Mouse (Mus musculus) heart, embryonic 15.5 days (tissue): ENCODE measurements around the gene Gtf2e1. TPM values are rescaled to one million over a fixed set of nuclear protein-coding genes. Genes with fewer than 3 reads are reported as not detected.

Experiments
- ATAC-seq: fragments of 200-750 bp; cut with Nextera tagmentation; replicated peaks from 2 replicates; pipeline ENCODE4 v1.8.0; 2017; ENCODE audit warnings: low read depth, moderate TSS enrichment; ENCODE audit not compliant: insufficient number of reproducible peaks, insufficient read depth, low FRiP score
- H3K27ac ChIP-seq: fragments of 300-500 bp; sonication (generic); 2 replicates; pipeline ENCODE4 v1.5.1; 2015; ENCODE audit warnings: mild to moderate bottlenecking, inconsistent platforms
- H3K27me3 ChIP-seq: fragments of 300-500 bp; sonication (generic); 2 replicates; pipeline ENCODE4 v1.6.1; 2015; ENCODE audit warnings: inconsistent platforms
- H3K36me3 ChIP-seq: fragments of 300-500 bp; sonication (generic); 2 replicates; pipeline ENCODE4 v1.6.1; 2015; ENCODE audit warnings: mild to moderate bottlenecking, inconsistent platforms
- H3K4me1 ChIP-seq: fragments of 300-500 bp; sonication (generic); replicated peaks from 2 replicates; pipeline ENCODE4 v1.6.1; 2015; ENCODE audit warnings: inconsistent platforms
- H3K4me2 ChIP-seq: fragments of 300-500 bp; sonication (generic); 2 replicates; pipeline ENCODE4 v1.6.1; 2015; ENCODE audit warnings: inconsistent platforms, mild to moderate bottlenecking, moderate library complexity
- H3K4me3 ChIP-seq: fragments of 300-500 bp; sonication (generic); 2 replicates; pipeline ENCODE4 v1.5.1; 2015; ENCODE audit warnings: mild to moderate bottlenecking, inconsistent platforms
- H3K9ac ChIP-seq: fragments of 300-500 bp; sonication (generic); 2 replicates; pipeline ENCODE4 v1.6.1; 2015; ENCODE audit warnings: mild to moderate bottlenecking, inconsistent platforms
- H3K9me3 ChIP-seq: fragments of 300-500 bp; sonication (generic); replicated peaks from 2 replicates; pipeline ENCODE4 v1.6.1; 2016; ENCODE audit warnings: inconsistent platforms
- WGBS: fragments of 180-500 bp; shearing (Covaris S2); methylation state at CpG from one replicate; pipeline ENCODE4 v1.1.7; 2015; ENCODE audit warnings: mixed read lengths; 5-methylcytosine and 5-hydroxymethylcytosine counted together
- polyA plus RNA-seq: library from polyadenylated mRNA; unstranded; fragments of >200 nt; fragmentation: Nextera tagmentation; extraction: Ambion mirVana; gene quantifications from 2 replicates; pipeline ENCODE4 v1.2.1, GENCODE M21; 2015

Gtf2e1 gene
- 17.8 and 18.9 TPM in 2 replicates for polyA plus RNA-seq

- Histone ChIP-seq H3K9me3 (no peaks in the 10 kb centered on the region), H3K4me2 (peak within 1 kb of the TSS; percentile 83), H3K27ac (peak within 1 kb of the TSS; percentile 94), H3K36me3 (peaks cover 17% of the 10 kb centered on the region), H3K27me3 (no peaks in the 10 kb centered on the region), H3K4me3 (peak within 1 kb of the TSS; percentile 96), H3K4me1 (peaks cover 20% of the 10 kb centered on the region), H3K9ac (peak within 1 kb of the TSS; percentile 88)
- peak; percentile 99 for ATAC-seq
- WGBS, result 2% methylated on average over 41 of the region's 41 CpGs
Observed at GRCm38 (mm10) chr16:37539611-37540580, at the start of gene Gtf2e1, which contains the start of gene Rabl3. Gene Gtf2e1 (minus strand): TSS chr16:37539789. Gene Rabl3 (plus strand): TSS chr16:37539885.

DNA sequence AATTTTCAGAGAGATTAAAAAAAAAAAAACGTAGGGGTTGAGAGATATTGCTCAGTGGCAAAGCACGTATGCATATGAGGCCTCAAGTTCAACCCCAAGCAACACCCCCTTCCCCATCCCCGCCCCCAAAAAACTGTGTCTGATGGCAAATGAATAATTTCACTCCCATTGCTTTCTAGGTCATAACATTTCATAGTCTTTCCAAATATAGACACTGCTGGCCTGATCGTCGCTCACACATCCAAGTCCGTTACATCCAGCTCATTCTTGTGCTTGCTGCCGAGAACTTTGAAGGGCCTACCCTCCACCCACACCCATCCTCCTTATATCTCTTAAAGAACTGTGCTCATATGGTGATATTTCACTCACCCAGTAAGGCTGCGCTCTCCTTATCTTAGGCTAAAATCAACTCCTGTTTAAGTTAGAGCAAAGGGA lies 45.6 kb upstream of the Gtf2e1 start:
- Histone ChIP-seq H3K4me1 (peaks cover 15% of the 10 kb centered on the region), H3K4me3 (no peak overlapping the region), H3K9me3 (no peaks in the 10 kb centered on the region), H3K4me2 (peak overlapping the region; percentile 72; the same call in 1 of the 2 replicates), H3K9ac (no peak overlapping the region), H3K27me3 (no peaks in the 10 kb centered on the region), H3K27ac (no peak overlapping the region), H3K36me3 (no peaks in the 10 kb centered on the region)
- 62% methylated on average over 8 of the region's 8 CpGs for WGBS
- ATAC-seq, result no peak

DNA sequence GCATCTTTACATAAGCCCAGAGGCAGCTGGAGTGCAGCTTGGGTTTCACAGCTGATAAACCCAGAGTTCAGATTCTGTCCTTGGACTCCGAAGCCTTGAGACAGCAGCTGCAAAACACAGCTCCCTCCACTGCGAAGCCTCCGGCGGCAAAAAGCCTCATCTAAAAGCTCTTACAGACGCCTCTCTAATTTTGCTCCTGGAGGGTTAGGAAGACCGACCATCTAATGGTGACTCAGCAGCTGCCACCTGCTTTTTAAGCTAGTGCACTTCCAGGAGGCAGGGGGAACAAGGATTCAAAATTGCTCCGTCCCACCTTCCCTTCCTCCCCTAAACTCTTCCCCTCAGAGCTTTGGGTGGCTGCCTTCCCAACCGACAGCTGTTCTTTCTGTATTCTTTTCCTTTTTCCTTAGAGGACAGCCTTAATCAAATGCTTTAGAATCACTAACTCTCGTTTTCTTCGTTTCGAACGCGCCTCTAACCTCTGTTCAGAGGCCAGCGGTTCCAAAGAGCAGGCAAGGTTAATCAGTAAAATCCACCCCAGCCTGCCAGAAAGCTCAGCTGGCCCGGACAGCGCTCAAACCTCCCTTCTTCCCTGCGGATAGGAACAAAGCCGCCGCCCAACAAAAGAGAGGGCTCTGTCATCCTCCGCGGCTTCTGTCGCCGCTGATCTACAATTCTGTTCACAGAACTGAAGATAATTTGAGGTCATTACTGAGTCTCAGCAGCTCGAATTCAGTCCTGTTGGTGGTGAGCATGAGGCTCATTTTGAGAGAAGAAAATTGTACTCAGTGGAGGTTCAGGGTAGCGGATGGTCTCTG lies 44.8 kb upstream of the Gtf2e1 start:
- peak overlapping the region; percentile 72 for H3K4me2 ChIP-seq
- H3K9me3 ChIP-seq, result no peaks in the 10 kb centered on the region
- peak overlapping the region; percentile 37; the same call in 1 of the 2 replicates for H3K27ac ChIP-seq
- peak overlapping the region; percentile 45 for H3K4me3 ChIP-seq
- ATAC-seq, result 0 out of 2 replicates have a peak, but pooled peaks have one; percentile 43
- H3K27me3 ChIP-seq, result no peaks in the 10 kb centered on the region
- peaks cover 15% of the 10 kb centered on the region for H3K4me1 ChIP-seq
- WGBS, result 5% methylated on average over 25 of the region's 25 CpGs
- peak overlapping the region; percentile 44 for H3K9ac ChIP-seq
- no peaks in the 10 kb centered on the region for H3K36me3 ChIP-seq

- Histone ChIP-seq H3K27me3 (no peaks in the 10 kb centered on the region), H3K4me3 (peak overlapping the region; percentile 45), H3K4me1 (peaks cover 15% of the 10 kb centered on the region), H3K27ac (no peak overlapping the region), H3K9ac (no peak overlapping the region), H3K9me3 (no peaks in the 10 kb centered on the region), H3K4me2 (peak overlapping the region; percentile 72), H3K36me3 (no peaks in the 10 kb centered on the region)
- WGBS, result 48% methylated on average over 6 of the region's 6 CpGs
- no peak for ATAC-seq
Observed at GRCm38 (mm10) chr16:37583801-37584200, 44.2 kb upstream of the Gtf2e1 start.

DNA sequence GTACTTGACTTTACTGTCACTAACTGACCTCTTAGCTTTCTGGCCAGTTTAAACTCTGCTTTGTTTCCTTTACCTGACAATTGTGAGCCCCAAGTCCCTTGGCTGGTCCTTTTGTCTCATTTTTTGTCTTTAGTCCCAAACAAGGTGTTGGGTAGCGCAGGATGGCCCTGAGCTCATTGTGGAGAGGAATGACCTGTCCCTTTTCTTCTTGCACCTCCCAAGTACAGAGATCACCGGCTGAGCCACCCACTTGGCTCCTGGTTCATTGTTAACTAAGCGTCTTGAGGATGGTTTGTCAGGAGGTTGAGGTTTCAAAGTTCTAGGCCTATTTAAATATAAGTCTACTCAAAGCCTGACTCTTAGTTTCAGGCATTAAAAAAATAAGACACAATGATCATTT lies 43.7 kb upstream of the Gtf2e1 start:
- no peak overlapping the region for H3K4me2 ChIP-seq
- ATAC-seq, result no peak

DNA sequence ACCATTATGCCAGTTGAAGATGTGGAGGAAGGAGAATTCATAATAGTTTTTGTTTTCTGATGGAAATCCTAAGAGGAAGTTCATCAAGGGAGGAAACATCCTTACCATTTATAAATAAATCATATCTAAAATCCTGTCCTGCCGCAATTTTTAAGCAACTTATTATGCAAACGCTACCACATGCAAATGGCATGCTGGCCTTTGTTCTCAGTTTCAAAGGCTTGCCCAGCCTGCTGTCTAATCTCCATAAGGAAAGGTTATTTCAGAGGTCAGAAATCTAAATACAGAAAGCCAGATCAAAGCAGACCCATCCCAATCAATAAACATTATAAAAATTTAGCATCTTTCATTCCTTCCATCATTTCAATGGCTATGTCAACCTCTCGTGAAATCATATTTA lies 42.3 kb upstream of the Gtf2e1 start:
- 88% methylated on average over 3 of the region's 3 CpGs for WGBS
- H3K27ac ChIP-seq, result no peak overlapping the region
- no peak for ATAC-seq
- H3K27me3 ChIP-seq, result no peaks in the 10 kb centered on the region
- no peak overlapping the region for H3K9ac ChIP-seq
- H3K4me1 ChIP-seq, result peaks cover 15% of the 10 kb centered on the region
- H3K36me3 ChIP-seq, result no peaks in the 10 kb centered on the region
- no peak overlapping the region for H3K4me2 ChIP-seq
- no peak overlapping the region for H3K4me3 ChIP-seq
- no peaks in the 10 kb centered on the region for H3K9me3 ChIP-seq

More for the DNA sequence above, 43.7 kb upstream of the Gtf2e1 start:
- Histone ChIP-seq H3K36me3 (no peaks in the 10 kb centered on the region), H3K27ac (no peak overlapping the region), H3K4me1 (peaks cover 15% of the 10 kb centered on the region), H3K9me3 (no peaks in the 10 kb centered on the region), H3K9ac (no peak overlapping the region), H3K4me3 (no peak overlapping the region), H3K27me3 (no peaks in the 10 kb centered on the region)
- 87% methylated on average over 3 of the region's 3 CpGs for WGBS

DNA sequence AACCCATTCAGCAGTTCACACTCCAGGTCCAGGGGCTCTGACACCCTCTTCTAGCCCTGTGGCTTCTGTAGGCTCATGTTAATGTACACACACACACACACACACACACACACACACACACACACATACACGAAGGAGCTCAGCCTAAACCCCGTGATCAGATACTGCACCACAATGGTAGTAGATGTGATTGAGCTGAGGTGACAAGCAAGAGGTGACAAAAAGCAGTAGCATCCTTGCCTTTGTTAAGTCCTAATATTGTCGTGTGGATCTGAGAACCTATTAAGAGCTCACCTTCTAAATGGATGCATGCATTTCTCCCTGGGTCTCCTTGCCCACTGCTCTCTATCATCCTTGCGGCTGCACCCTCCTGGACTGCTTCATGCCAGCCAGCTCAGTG lies 41.1 kb upstream of the Gtf2e1 start:
- no peaks in the 10 kb centered on the region for H3K9me3 ChIP-seq
- no peak overlapping the region for H3K9ac ChIP-seq
- no peaks in the 10 kb centered on the region for H3K36me3 ChIP-seq
- no peak overlapping the region for H3K4me2 ChIP-seq
- H3K4me3 ChIP-seq, result no peak overlapping the region
- H3K27me3 ChIP-seq, result no peaks in the 10 kb centered on the region
- H3K4me1 ChIP-seq, result peaks cover 15% of the 10 kb centered on the region
- ATAC-seq, result no peak
- WGBS, result 71% methylated on average over 4 of the region's 4 CpGs
- no peak overlapping the region for H3K27ac ChIP-seq

- no peak within 1 kb of the TSS for H3K4me3 ChIP-seq
- no peak within 1 kb of the TSS for H3K9ac ChIP-seq
- H3K27me3 ChIP-seq, result no peaks in the 10 kb centered on the region
- 60% methylated on average over 4 of the region's 4 CpGs for WGBS
- H3K4me1 ChIP-seq, result peaks cover 12% of the 10 kb centered on the region
- no peak within 1 kb of the TSS for H3K4me2 ChIP-seq
- no peaks in the 10 kb centered on the region for H3K36me3 ChIP-seq
- H3K27ac ChIP-seq, result no peak within 1 kb of the TSS
- no peak for ATAC-seq
- no peaks in the 10 kb centered on the region for H3K9me3 ChIP-seq
Observed at GRCm38 (mm10) chr16:37579994-37580393, 40.4 kb upstream of the Gtf2e1 start, which contains the start of gene Hgd. Gene Hgd (plus strand): TSS chr16:37580153.

DNA sequence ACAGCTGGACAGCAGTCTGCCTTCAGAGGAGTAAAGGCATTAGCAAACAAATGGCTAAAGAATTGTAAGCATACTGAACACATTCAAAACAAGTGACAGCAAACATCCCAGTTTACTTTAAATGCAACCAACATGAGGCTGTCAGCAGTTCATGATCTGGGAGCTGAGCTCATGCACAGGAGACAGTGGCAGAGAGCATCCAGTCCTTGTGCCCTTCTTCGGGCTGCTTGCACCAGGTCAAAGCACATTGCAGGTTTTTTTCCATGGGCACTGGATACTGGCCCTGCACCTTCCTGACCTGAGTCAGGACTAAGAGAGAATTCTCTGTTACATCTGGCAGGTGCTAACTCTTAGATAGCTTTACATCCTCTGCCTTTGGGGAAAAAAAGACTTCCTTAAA lies 40.0 kb upstream of the Gtf2e1 start:
- no peaks in the 10 kb centered on the region for H3K27me3 ChIP-seq
- no peaks in the 10 kb centered on the region for H3K9me3 ChIP-seq
- H3K36me3 ChIP-seq, result no peaks in the 10 kb centered on the region
- H3K4me2 ChIP-seq, result no peak overlapping the region
- H3K27ac ChIP-seq, result no peak overlapping the region
- ATAC-seq, result no peak
- H3K4me1 ChIP-seq, result peaks cover 9% of the 10 kb centered on the region
- no peak overlapping the region for H3K9ac ChIP-seq
- 63% methylated on average over 1 of the region's 1 CpGs for whole genome bisulfite sequencing
- no peak overlapping the region for H3K4me3 ChIP-seq

- 84% methylated on average over 3 of the region's 3 CpGs for WGBS
- H3K9ac ChIP-seq, result no peak overlapping the region
Observed at GRCm38 (mm10) chr16:37575325-37575724, 35.7 kb upstream of the Gtf2e1 start.

DNA sequence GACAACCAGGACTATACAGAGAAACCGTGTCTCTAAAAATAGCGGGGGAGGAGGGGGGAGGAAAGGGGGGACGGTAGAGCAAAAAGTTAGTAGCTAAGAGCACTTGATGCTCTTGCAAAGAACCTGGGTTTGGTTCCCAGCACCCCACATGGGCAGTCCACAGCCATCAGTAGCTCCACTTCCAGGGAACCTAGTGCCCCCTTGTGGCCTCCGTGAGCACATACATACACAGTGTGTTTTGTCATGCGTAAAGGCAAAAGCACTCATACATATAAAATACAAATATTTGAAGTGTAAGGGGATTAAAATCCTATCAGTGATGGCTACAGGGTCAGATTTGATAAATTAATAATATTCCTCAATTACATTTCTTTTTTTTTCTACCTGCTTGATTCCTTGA lies 33.5 kb upstream of the Gtf2e1 start:
- Histone ChIP-seq H3K4me3 (no peak overlapping the region), H3K4me2 (no peak overlapping the region), H3K27me3 (no peaks in the 10 kb centered on the region), H3K9me3 (no peaks in the 10 kb centered on the region), H3K9ac (no peak overlapping the region), H3K36me3 (peaks cover 12% of the 10 kb centered on the region; the same call in 1 of the 2 replicates), H3K27ac (no peak overlapping the region), H3K4me1 (no peaks in the 10 kb centered on the region)
- 90% methylated on average over 5 of the region's 5 CpGs for WGBS
- ATAC-seq, result no peak

More at GRCm38 (mm10) chr16:37575325-37575724, 35.7 kb upstream of the Gtf2e1 start:
- no peaks in the 10 kb centered on the region for H3K9me3 ChIP-seq
- H3K27me3 ChIP-seq, result no peaks in the 10 kb centered on the region
- no peak overlapping the region for H3K27ac ChIP-seq
- no peak overlapping the region for H3K4me2 ChIP-seq
- H3K4me3 ChIP-seq, result no peak overlapping the region
- H3K4me1 ChIP-seq, result no peaks in the 10 kb centered on the region
- H3K36me3 ChIP-seq, result peaks cover 12% of the 10 kb centered on the region; the same call in 1 of the 2 replicates
- no peak for ATAC-seq
